Mouse (Mus musculus) stomach, postnatal 0 days (tissue): ENCODE measurements at regions not wholly inside any gene's neighbourhood (a gene's known extent, or its start where the extent isn't known, plus 50 kb on each side); places are given as distances from the start of the nearest gene placed in this dataset.

Source experiments
- ATAC-seq: fragments of 200-750 bp; cut with Nextera tagmentation; 2 replicates; pipeline ENCODE4 v1.8.0; 2017; ENCODE audit not compliant: low FRiP score, low TSS enrichment
- DNase-seq: peaks from one replicate; pipeline ENCODE4 v3.0.0-alpha.2; 2016; ENCODE audit warnings: low spot score
- H3K27ac ChIP-seq: fragments of 300-500 bp; sonication (generic); replicated peaks from 2 replicates; pipeline ENCODE4 v1.5.1; 2014; ENCODE audit warnings: mild to moderate bottlenecking, control low read depth
- H3K27me3 ChIP-seq: fragments of 300-500 bp; sonication (generic); 2 replicates; pipeline ENCODE4 v1.6.1; 2014; ENCODE audit warnings: low read length; ENCODE audit not compliant: control insufficient read depth, insufficient read depth
- H3K36me3 ChIP-seq: fragments of 300-500 bp; sonication (generic); 2 replicates; pipeline ENCODE4 v1.6.1; 2014; ENCODE audit warnings: low read length, mixed read lengths; ENCODE audit not compliant: control insufficient read depth, insufficient read depth
- H3K4me1 ChIP-seq: fragments of 300-500 bp; sonication (generic); replicated peaks from 2 replicates; pipeline ENCODE4 v1.6.1; 2014; ENCODE audit warnings: antibody characterized with exemption; ENCODE audit not compliant: control insufficient read depth, insufficient read depth
- H3K4me2 ChIP-seq: fragments of 300-500 bp; sonication (generic); replicated peaks from 2 replicates; pipeline ENCODE4 v1.6.1; 2014; ENCODE audit warnings: low read depth, mild to moderate bottlenecking, control low read depth, moderate library complexity
- H3K4me3 ChIP-seq: fragments of 300-500 bp; sonication (generic); 2 replicates; pipeline ENCODE4 v1.5.1; 2014; ENCODE audit warnings: low read depth, low read length, control low read depth
- H3K9ac ChIP-seq: fragments of 300-500 bp; sonication (generic); 2 replicates; pipeline ENCODE4 v1.6.1; 2014; ENCODE audit warnings: mild to moderate bottlenecking, low read length, control low read depth, mixed read lengths
- H3K9me3 ChIP-seq: fragments of 300-500 bp; sonication (generic); 2 replicates; pipeline ENCODE4 v1.6.1; 2016; ENCODE audit warnings: low read length; ENCODE audit not compliant: control insufficient read depth
- CTCF ChIP-seq: IDR thresholded peaks from 2 replicates; pipeline ENCODE4 v1.5.1; 2016; ENCODE audit warnings: antibody characterized with exemption, low read depth, mild to moderate bottlenecking, moderate library complexity
- EP300 ChIP-seq: optimal IDR thresholded peaks from 2 replicates; pipeline ENCODE3; 2016; ENCODE audit warnings: antibody characterized with exemption
- WGBS: fragments of 180-500 bp; shearing (Covaris S2); extraction: QIAGEN DNeasy Blood & Tissue Kit; methylation state at CpG from one replicate; pipeline ENCODE4 v1.1.7; 2014; 5-methylcytosine and 5-hydroxymethylcytosine counted together

DNA sequence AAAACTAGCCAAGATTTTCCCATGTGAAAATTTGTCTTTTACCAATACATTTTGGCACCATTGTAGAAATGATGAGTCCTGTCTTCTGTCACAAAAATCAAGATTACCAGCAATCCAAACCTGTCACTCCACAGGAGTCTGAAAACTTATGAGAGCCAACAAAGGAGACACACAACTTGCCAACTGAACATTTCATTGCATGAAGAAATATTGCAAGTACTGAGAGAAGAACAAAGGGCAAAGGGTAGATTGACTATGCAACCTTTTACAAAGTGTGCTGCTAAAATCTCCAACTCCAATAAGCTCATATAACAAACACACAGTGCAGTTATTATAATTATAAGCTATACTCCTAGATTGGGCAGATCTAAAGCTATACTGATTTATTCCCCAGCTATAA is 108.7 kb upstream of the Cpeb2 start:
- Histone ChIP-seq H3K9ac (no peak overlapping the region), H3K9me3 (no peaks in the 10 kb centered on the region), H3K4me1 (no peaks in the 10 kb centered on the region), H3K36me3 (no peaks in the 10 kb centered on the region), H3K27me3 (no peaks in the 10 kb centered on the region), H3K27ac (no peak overlapping the region), H3K4me2 (no peak overlapping the region), H3K4me3 (no peak overlapping the region)
- no peak for ATAC-seq
- TF ChIP-seq CTCF: no peak
- TF ChIP-seq EP300: no peak
- no peak for DNase-seq

DNA sequence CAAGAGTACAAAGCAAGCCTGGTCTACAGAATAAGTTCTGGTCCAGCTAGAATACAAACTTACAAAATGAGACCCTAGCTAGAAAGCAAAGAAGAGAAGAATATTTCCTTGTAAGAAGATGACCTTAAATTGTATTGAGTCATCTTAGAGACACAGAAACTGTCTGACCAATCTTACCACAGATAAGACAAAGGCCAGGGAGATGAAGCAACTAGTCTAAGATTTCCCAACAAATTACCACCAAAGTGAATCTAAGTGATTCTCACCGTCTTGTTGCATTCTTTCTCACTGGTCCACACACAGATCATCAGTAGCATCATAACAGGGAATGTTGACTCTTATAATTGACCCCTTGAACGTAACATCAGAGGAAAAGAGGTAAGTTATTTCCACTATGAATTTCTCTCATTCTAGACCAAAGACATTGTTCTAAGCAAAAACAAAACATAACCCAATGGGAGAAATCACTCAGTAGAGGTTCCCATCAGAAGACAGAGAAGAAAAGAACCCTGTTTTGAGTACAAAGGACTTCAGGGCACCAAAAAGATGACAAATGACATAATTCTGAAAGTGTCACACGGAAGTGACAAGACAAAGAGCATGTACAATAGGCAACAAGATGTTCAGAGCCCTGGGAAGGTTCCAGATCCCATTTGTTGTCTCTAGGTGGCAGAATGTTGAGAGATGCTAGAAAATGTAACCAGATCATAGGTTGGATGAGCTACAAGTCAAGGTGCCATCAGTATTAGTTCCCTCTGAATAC is 107.0 kb upstream of the Cpeb2 start:
- Histone ChIP-seq H3K36me3 (no peaks in the 10 kb centered on the region), H3K4me2 (no peak overlapping the region), H3K9ac (no peak overlapping the region), H3K27ac (no peak overlapping the region), H3K27me3 (no peaks in the 10 kb centered on the region), H3K4me3 (no peak overlapping the region), H3K9me3 (no peaks in the 10 kb centered on the region), H3K4me1 (no peaks in the 10 kb centered on the region)
- no peak for TF ChIP-seq CTCF
- no peak for TF ChIP-seq EP300
- 71% methylated on average over 3 of the region's 3 CpGs for WGBS
- DNase-seq (no peak), ATAC-seq (no peak)

DNA sequence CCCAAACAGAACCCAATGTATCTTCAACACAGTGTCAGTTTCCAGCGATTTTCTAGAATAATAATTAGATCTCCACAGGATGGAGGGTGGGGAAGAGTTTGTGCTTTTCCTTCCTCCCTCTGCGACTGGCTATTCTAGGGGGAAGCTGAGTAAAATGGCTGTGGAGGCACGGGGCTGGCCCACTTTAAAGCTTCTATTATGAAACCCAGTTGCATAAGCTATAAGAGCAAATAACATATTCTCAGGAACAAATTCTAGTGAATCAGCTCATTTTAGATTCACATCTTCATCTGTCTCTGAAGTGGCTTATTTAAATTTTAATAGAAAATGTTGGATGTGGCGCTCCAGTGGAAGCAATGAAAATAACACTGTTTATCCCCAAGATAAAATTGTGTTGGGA is 102.6 kb upstream of the Cpeb2 start:
- Histone ChIP-seq H3K9ac (no peak overlapping the region), H3K4me1 (no peaks in the 10 kb centered on the region), H3K27me3 (no peaks in the 10 kb centered on the region), H3K36me3 (no peaks in the 10 kb centered on the region), H3K27ac (no peak overlapping the region), H3K9me3 (no peaks in the 10 kb centered on the region), H3K4me2 (no peak overlapping the region), H3K4me3 (no peak overlapping the region)
- ATAC-seq (no peak), DNase-seq (no peak)
- 76% methylated on average over 4 of the region's 4 CpGs for WGBS
- no peak for TF ChIP-seq EP300
- TF ChIP-seq CTCF: no peak

DNA sequence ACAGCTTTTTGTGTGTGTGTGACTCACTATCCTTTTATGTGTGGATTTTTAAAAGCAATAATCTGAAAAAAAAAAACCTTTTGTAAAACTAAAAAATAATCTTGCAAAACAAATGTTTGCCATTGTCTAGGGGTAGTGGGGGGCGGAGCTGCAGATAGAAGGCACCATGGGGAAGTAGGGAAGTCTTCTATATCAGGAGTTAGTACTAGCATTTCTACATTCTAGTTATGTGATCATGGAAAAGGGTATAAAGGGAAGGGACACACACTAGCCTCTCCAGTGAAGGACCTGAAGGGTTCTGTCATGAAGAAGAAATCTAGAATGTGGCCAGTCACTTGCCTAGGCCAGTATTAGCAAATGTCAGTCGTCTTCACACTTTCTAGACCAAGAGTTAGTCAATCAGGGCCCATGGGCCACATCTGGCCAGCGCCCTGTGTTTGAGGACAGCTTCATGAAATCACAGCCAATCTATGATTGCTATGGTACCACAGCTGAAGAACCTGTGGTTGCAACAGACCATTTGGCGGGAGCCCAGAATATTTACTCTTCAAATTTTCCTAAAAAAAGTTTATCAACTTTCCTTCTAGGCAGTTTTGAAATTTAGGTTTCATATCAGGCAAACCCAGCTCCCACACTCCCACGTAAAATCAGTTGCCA is 101.9 kb upstream of the Cpeb2 start:
- Histone ChIP-seq H3K9ac (no peak overlapping the region), H3K4me3 (no peak overlapping the region), H3K9me3 (no peaks in the 10 kb centered on the region), H3K4me2 (no peak overlapping the region), H3K27ac (no peak overlapping the region), H3K27me3 (no peaks in the 10 kb centered on the region), H3K36me3 (no peaks in the 10 kb centered on the region), H3K4me1 (no peaks in the 10 kb centered on the region)
- 88% methylated on average over 5 of the region's 5 CpGs for WGBS
- TF ChIP-seq EP300: no peak
- no peak for TF ChIP-seq CTCF
- no peak for DNase-seq
- no peak for ATAC-seq

DNA sequence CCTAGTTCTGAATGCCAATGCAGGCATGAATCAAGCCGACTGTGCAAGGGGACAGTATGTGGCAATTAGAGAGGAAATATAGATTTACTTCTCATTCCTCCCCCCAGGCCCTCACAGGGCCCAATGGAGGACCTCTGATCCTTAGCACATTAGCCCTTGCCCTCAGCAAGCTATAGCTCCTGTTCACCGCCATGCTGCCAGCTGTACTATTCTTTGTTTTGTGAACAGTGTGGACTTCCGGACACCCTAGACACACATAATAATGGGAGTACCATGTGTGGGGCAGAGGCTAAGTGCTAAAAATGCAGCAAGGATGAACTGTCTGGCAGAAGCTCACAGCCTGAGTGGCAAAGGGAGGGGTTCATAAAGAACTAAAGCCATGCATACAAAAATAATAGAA is 99.3 kb upstream of the Cpeb2 start:
- H3K27ac ChIP-seq: no peak overlapping the region
- no peak overlapping the region for H3K9ac ChIP-seq
- no peak overlapping the region for H3K4me3 ChIP-seq
- no peaks in the 10 kb centered on the region for H3K4me1 ChIP-seq
- no peak for DNase-seq
- H3K9me3 ChIP-seq: no peaks in the 10 kb centered on the region
- H3K4me2 ChIP-seq: no peak overlapping the region
- WGBS: 74% methylated on average over 3 of the region's 3 CpGs
- no peaks in the 10 kb centered on the region for H3K27me3 ChIP-seq
- no peak for ATAC-seq
- no peaks in the 10 kb centered on the region for H3K36me3 ChIP-seq
- TF ChIP-seq CTCF (no peak), EP300 (no peak)

DNA sequence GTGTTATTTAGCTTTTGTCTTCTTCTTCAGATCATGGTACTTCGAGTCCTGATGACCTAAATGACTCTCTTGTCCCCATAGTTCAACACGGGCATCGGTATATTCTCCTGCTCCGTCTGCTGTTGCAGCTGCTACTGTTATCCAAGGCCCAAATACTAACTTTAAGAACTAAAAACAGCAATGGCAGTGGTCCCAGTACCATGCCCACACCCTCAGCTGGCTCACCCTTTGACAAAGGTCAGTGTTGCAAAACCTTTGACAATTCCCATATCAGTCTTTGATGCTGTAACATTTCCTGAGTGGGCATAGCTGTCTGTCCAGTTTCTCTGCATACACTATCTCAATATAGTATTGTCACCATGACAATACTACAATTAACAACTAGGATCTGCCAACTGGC is 96.8 kb upstream of the Cpeb2 start:
- Histone ChIP-seq H3K4me2 (no peak overlapping the region), H3K27ac (no peak overlapping the region), H3K4me3 (no peak overlapping the region), H3K4me1 (no peaks in the 10 kb centered on the region), H3K36me3 (no peaks in the 10 kb centered on the region), H3K27me3 (no peaks in the 10 kb centered on the region), H3K9me3 (no peaks in the 10 kb centered on the region), H3K9ac (no peak overlapping the region)
- DNase-seq: no peak
- 85% methylated on average over 4 of the region's 4 CpGs for WGBS
- no peak for ATAC-seq
- TF ChIP-seq EP300 (no peak), CTCF (no peak)
